Mouse (Mus musculus): Measurements from ENCODE around the gene Cacng8.
A peak's percentile ranks its signal among the peaks of the same experiment; 100 is the strongest.

The Cacng8 gene

GRCm38 (mm10) chr7:3390413-3391080 lies at the start of gene Cacng8:
Gene Cacng8, plus strand, starts transcription at chr7:3390683.
- peak in 1 of 2 experiments; percentile 54 for DNase-seq (ENCODE audit: low spot score in 2 of 2)

DNA sequence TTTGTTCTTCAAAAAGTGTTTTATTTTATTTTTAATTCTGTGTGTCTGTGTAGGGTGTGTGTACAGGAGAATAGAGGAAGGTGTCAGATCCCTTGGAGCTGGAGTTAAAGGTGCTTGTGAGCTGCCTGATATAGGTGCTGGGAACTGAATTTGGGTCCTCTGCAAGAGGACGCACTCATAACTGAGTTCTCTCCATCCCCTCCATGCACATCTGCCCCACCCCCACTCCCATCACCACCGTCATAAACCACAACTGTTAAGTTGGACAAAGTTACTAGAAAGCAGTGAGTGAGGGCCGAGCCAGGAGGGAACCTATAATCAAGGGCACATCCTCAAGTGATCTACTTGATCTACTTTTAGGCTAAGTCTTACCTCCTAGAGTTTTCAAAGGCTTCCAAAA lies 46.6 kb upstream of the Cacng8 start:
- no peak for DNase-seq (ENCODE audit: low spot score in 2 of 2)

- no peak for DNase-seq (ENCODE audit: low spot score in 2 of 2)
These were observed 45.2 kb upstream of the Cacng8 start for GRCm38 (mm10) chr7:3345301-3345700.

GRCm38 (mm10) chr7:3347366-3348287 lies 42.9 kb upstream of the Cacng8 start:
- DNase-seq (ENCODE audit: low spot score in 2 of 2), result no peak

DNA sequence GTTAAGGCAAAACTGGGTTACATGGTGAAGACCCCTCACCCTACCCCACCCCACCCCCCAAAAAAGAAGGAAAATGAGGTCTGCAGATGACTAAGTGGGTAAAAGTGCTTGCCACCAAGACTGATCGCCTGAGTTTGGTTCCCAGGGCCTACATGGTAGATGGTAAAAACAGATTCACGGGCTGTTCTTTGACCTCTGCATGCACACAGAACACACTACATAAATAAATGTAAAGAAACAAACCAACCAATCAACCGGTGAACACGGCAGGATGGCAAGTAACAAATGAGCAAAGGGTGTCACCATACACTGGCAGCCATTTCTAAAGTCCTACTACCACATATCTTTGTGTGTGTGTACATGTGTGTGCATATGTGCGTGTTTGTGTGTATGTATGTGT lies 42.2 kb upstream of the Cacng8 start:
- DNase-seq (ENCODE audit: low spot score in 2 of 2), result no peak

DNA sequence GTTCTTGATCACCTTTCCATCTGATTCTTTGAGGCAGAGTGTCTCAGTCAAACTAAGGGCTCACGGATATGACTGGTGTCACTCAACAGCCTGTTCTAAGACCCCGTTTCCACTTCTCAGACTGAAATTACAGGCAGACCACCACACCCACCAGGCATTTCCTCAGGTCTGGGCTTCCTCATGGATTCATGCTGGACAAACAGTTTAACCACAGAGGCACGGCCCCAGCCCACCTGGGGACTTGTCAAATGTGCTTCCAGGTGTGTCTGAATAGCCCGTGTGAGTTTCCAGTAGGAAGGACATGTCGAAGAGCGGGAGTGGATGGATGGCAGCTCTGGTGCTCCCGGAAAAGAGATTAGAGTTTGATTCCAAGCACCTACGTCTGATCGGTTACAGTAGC lies 40.7 kb upstream of the Cacng8 start:
- no peak for DNase-seq (ENCODE audit: low spot score in 2 of 2)

GRCm38 (mm10) chr7:3351536-3351935 lies 38.9 kb upstream of the Cacng8 start:
- DNase-seq (ENCODE audit: low spot score in 2 of 2), result no peak

DNA sequence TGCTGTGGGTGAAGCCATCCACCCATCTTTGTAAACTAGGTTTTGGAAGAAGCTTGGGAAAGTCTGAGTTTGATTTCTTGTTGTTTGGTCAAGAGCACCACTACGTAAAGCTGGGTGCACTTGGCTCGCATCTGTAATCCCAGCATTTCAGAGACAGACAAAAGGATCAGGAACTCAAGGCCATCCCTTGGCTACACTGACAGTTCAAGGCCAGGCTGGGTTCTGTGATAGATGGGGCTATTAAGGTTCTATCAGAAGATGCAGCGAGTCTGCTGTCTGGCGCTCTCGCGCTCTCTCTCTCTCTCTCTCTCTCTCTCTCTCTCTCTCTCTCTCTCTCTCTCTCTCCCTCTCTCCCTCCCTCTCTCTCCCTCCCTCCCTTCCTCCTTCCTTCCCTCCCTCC lies 35.6 kb upstream of the Cacng8 start:
- no peak for DNase-seq (ENCODE audit: low spot score in 2 of 2)

GRCm38 (mm10) chr7:3360678-3361077 lies 29.8 kb upstream of the Cacng8 start:
- DNase-seq (ENCODE audit: low spot score in 2 of 2), result no peak

DNA sequence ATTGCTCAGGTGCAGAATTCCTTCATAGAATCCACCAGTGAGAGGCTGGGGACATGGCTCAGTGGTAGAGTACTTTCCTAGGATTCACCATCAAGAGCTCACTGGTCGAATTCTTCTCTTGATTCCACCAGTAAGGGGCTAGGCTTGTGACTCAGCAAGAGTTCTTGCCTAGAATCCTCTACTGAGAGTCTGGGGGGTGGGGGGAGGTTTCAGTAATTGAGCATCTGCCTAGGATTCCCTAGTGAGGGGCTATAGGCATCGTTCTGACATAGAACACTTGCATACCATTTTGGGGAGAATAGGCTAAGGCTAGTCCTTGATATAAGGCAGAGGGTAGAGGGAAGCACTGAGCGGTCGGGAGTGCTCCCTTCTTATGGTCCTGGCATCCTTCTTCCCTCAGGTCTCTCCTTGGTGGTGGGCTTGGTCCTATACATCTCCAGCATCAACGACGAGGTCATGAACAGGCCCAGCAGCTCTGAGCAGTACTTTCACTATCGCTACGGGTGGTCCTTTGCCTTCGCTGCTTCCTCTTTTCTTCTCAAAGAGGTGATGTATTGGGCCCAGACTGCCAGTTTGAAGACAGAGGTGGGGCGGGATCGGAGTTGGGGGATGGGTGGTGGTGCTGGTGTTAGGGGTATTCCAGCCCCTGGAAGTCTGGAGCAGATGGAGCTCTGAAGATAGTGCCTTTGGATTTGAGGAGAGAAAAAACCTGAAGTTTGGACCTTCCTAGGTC lies 24.8 kb upstream of the Cacng8 start:
- no peak for DNase-seq (ENCODE audit: low spot score in 2 of 2)

DNA sequence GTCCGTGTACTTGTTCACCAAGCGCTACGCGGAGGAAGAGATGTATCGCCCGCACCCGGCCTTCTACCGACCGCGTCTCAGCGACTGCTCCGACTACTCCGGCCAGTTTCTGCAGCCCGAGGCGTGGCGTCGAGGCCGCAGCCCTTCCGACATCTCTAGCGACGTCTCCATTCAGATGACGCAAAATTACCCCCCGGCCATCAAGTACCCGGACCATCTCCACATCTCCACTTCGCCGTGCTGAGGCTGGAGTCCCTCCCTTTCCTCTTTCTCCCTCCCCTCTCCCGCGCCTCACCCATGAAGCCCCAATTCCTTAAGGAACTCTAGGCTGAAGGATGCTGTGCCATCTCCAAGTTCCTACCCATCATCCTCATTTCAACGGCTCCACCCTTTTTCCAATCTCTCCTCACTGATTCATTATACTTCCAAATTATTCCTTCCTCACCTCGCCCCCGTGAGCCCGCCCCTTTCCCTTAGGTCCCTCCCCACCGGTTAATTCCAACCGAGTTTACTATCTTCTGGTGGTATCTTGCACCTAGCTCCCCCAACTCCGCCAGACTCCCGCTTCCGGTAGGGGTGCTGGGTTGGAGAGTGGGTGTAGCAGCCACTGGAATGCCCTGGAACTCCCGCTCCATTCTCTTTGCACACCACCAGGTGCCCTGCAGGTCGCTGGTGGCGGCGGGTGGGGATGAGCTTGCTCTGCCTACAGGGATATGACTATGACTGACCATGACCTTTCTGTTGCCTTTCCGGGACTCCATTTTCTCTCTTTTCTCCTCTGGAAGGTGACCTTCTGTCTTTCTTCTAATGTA lies 23.6 kb upstream of the Cacng8 start:
- DNase-seq (ENCODE audit: low spot score in 2 of 2), result no peak

DNA sequence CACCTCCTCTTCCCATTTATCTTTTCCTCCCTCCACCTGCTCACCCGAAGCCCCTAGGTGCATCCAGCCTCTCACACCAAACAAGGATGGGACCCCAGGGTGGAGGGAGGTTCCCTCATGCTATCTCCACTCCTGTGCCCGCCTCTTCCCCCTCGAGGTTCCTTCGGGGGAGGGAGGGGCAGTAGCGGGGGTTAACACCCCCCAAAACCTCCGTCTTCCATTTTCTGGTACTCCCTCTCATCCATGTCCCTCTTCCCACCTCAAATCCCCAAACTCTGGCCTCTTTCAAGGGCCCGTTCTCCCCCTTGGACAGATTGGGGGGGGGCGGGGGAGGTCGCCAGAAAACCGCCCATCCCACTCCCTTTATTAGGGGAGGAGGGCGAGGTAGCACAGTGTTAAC lies 22.9 kb upstream of the Cacng8 start:
- DNase-seq (ENCODE audit: low spot score in 2 of 2), result no peak

DNA sequence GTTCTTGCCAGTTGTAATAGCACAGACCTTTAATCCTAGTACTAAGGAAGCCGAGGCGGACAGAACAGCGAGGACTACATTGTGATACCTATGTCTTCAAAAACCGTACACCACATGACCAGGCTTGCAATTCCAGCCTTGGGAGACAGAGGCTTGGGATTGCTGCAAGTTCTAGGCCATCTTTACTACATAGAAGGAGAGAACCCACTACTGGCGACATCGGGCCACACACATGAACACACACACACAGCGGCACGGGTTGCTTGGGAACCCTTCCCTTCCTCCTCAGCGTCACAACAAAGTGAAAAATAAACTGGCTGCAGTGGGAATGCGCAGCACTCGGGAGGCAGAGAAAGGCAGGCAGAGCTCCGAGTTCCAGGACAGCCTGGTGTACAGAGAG lies 22.2 kb upstream of the Cacng8 start:
- peak; percentile 41 to 62 for DNase-seq (ENCODE audit: low spot score in 2 of 2)

DNA sequence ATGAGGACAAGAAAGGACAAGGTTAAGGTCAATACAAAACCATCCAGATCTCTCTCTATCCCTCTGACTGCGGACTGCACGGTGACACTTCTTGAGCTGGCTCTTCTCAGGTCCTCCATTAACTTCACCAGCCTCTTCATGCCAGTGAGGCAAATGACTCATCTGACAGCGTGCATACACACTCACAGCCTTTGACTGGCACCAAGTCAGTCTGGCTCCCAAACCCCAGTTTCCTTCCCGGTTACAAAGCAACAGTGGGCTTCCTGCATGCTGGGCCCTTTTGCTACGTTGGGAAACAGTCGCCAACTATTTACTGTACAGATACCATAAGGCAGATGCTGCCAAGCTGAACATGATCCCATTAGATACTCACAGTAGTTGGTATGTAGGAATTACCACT lies 21.3 kb upstream of the Cacng8 start:
- DNase-seq (ENCODE audit: low spot score in 2 of 2), result no peak

DNA sequence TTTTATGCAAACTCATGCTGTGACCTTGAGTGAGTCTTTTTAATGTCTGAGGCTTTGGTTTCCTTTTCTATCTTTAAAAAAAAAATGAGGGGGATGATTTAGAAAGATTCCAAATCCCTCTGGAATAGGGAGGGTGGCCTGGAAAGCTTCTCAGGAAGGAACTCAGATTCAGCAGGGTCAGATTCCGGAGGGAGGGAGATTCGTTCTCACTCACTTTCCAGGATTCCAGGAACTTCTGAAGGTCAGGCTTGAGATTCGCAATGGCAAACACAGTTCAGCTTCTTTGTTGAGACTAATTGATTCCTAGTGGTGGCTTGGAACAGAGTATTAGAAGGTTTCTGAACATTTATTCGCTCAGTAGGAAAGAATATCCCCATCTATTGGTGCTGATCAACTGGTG lies 20.1 kb upstream of the Cacng8 start:
- DNase-seq (ENCODE audit: low spot score in 2 of 2), result no peak

DNA sequence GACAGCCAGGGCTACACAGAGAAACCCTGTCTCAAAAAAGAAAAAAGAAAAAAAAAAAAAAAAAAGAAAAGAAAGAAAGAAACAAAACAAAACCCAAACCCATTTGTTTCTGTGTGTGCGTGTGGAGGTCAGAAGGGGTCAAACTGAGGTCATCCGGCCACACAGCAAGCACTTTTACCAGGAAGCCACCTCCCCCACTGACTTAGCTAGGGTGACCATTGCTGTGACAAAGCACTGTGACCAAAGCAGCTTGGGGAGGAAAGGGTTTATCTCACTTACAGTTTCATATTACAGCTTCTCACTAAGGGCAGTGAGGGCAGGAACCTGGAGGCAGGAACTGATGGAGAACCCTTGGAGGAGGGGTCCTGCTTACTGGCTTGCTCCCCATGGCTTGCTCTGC lies 18.1 kb upstream of the Cacng8 start:
- no peak for DNase-seq (ENCODE audit: low spot score in 2 of 2)

DNA sequence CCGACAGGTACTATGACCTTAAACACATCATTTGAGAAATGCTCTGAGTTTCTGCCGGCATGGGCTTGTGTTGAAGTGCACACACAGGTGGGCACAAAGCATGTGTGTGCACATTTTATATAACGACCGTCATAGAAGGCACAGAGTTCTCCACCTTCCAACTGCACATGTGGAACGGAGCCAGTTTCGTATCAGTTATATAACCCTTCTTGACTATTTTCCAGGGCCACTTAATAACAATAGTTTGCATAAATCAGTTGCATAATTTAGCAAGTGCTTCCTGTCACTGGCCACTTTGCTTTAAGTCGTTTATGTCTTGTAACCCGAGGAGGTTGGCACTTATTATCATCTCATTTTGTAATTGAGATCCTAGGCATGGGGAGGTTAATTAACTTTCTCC lies 16.7 kb upstream of the Cacng8 start:
- DNase-seq (ENCODE audit: low spot score in 2 of 2), result no peak

- peak in 1 of 2 experiments; percentile 61 for DNase-seq (ENCODE audit: low spot score in 2 of 2)
These were observed 13.7 kb upstream of the Cacng8 start for GRCm38 (mm10) chr7:3376831-3377230.

- DNase-seq (ENCODE audit: low spot score in 2 of 2), result no peak
These were observed 8.4 kb upstream of the Cacng8 start for GRCm38 (mm10) chr7:3382123-3382522.

DNA sequence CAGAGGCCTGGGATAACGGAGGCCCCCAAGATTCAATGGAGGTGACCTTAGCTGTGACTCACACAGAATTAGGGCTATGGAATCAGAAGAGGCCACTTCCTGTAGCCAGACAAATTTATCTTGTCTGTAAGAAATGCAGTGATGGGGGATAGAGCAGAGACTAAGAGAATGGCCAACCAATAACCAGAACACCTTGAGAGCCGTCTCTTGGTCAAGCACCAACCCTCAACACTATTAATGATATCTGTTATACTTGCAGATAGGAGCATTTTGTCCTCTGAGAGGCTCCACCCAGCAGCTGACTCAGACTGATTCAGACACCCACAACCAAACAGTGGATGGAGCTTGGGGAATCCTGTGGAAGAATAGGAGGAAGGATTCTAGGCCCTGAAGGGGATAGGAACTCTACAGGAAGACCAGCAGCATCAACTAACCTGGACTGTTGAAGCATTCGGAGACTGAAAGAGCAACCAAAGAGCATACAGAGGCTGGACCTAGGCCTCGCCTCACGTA lies 5.6 kb upstream of the Cacng8 start:
- no peak for DNase-seq (ENCODE audit: low spot score in 2 of 2)

- DNase-seq (ENCODE audit: low spot score in 2 of 2), result no peak
These were observed 4.3 kb upstream of the Cacng8 start for GRCm38 (mm10) chr7:3386036-3386730.

Data from right cerebral cortex, postnatal 10 days (tissue).